Mouse (Mus musculus): ENCODE measurements around the gene Qsox2. TPM values are rescaled to one million over a fixed set of nuclear protein-coding genes. Genes with fewer than 3 reads are reported as not detected.
A peak's percentile ranks its signal among the peaks of the same experiment; 100 is the strongest.

The Qsox2 gene
- 1 to 10 TPM; 4.3 to 5.4 TPM for total RNA-seq (2021)
- long read RNA-seq, experiment 1, partial matches to known transcripts, result 5 of 9 reads
- long read RNA-seq, experiment 1, other reads (novel, unspliced or antisense), result 1 of 9 reads
- long read RNA-seq, experiment 2, partial matches to known transcripts, result 7 of 10 reads
- long read RNA-seq, experiment 2, other reads (novel, unspliced or antisense), result 0 of 10 reads

DNA sequence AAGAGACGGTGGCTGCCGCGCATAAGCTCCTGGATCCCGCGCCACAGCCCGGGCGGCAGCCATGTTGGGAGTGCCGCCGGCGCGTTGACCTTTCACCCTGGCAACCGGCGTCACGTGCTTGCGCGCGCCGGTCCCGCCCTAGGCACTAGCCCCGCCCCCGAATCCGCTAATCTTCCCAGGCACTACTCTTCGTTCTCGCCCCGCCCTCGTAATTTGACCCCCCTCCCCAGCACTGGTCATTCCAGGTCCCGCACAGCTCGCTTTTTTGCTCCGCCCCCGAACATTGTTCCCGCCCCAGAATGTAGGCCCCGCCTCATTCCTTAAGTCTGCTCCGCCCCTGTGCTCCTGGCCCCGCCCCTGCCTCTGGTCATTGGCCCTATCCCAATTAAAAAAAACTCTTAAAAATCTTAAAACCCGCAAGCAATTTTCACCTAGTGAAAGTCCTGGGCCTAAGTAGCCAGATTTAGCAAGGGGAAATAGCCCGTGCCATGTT lies at the start of gene Qsox2:
Gene Qsox2 (minus strand): TSS at position 236 of the 493 bp plus-strand sequence.
- peak; percentile 95 for DNase-seq
- intact Hi-C loops (cut with DNase I; ENCODE audit: low total_unique reads), result no loop called here

DNA sequence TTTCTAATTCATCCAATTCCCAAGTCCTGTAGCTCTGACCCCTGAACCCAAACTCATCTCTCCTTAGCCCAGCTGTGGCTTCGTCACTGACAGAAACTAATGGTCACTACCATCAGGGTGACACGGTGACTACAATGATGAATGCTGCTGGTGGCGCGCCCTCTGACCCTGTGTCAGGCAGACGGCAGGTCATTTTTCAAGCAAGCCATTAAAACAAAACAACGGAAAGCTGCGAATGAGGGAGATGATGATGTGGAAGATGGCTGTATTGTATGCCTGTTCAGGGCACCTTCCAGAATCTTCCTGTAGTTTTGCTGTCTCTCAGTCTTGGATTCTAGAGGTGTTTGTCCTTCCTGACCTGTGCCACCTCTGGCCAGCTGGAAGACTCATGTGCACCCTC lies 49.1 kb upstream of the Qsox2 start:
- intact Hi-C loops (cut with DNase I; ENCODE audit: low total_unique reads), result no loop called here
- no peak for DNase-seq

DNA sequence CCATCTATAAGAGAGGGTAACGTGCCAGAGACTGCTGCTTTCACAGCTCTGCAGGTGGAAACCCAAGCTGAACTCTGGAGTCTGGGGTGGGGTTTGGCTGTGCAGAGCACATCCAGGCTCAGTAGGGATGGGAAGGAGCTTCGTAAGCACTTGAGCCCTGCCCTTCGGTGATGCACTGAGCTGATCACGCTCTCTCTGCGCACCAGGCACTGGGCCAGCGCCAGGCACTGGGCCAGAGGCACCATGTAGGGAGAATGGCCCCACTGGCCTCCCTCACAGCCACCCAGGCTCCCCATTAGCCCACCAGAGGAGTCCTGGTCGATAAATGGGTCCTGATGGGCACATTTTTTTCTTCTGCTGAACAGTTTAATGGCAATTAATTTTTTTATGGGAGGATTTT lies 48.5 kb upstream of the Qsox2 start:
- DNase-seq, result peak; percentile 57
- intact Hi-C loops (cut with DNase I; ENCODE audit: low total_unique reads), result no loop called here

DNA sequence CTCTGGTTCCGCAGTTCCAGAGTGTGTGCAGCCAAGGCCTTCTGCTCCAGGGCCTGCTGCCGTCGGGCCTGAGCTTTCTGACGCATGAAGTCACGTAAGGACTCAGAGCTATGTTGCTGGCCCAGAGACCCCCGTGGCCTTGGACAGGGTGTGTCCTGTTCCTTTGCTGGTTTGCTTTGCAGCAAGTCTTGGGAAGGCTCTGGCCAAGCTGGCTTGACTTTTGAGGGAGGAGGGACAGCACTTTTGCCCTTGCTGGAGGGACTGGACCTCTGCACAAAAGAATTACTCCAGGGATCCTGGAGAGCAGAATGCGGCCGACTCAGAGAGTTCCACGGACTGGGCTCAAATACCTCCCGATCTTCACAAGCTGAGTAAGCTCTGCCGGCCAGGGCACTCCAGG lies 43.3 kb upstream of the Qsox2 start:
- DNase-seq, result peak; percentile 40
- intact Hi-C loops (cut with DNase I; ENCODE audit: low total_unique reads), result no loop called here

DNA sequence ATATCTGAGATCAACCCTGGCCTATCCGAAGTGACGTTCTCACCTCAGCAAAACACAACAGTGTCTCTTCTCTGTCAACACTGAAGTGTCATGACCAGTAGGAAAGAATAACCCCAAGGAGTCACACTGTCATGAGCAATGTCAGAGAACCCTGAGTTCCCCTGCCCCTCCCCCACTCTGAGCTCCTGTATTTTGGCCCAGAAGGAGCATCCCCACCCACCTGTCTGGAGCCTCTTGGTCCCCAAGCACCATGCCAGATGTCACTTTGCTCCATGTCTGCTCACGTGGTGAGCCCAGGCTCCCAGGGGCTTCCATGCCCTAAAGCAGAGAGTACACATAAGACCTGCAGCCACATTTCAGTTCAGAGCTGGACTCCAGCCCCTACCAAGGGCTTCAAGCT lies 42.4 kb upstream of the Qsox2 start:
- no peak for DNase-seq
- intact Hi-C loops (cut with DNase I; ENCODE audit: low total_unique reads), result loop anchor here (5.0 to 10.0 kb wide), 4 partner anchors 55 to 245 kb away; no protein-coding TSS in a partner anchor

DNA sequence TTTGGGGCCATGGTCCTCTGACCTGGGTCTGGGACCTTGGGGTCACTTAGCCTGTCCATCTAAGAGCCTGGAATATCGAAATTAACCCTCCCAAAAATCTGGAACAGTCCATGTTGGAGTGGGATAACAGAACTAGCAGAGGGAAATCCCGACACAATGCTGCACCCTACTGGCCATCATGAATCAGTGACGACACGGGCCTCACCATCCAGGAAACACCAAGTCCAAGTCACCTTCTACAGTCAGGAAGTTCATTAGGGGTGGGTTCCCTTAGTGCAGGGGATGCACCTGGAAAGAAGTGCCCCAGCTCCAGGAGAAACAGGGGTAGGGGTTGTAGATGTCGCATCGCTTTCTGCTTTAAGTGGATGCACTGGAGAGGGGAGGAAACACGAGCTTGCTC lies 36.3 kb upstream of the Qsox2 start:
- intact Hi-C loops (cut with DNase I; ENCODE audit: low total_unique reads), result loop anchor here (10.0 kb wide), 3 partner anchors 49 to 239 kb away; no protein-coding TSS in a partner anchor
- peak; percentile 55 for DNase-seq

DNA sequence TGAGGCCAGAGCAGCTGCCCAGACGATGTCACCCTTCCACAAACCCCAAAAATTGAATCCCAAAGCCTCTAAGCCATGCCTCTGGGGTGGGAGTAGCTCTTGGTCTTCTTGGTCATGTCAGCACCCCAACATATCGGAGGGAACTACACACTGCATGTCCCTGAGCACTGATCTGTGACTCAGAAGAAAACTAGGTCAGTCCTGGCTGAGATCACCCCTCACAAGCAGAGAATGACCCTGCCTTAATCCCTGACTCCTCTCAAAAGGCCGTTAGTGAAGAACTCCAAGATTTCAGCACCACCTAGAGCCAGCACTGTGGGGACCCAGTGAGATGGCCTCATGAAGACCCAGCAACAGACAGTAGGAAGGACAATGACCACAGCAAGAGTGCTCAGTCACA lies 30.9 kb upstream of the Qsox2 start:
- no peak for DNase-seq
- intact Hi-C loops (cut with DNase I; ENCODE audit: low total_unique reads), result no loop called here

DNA sequence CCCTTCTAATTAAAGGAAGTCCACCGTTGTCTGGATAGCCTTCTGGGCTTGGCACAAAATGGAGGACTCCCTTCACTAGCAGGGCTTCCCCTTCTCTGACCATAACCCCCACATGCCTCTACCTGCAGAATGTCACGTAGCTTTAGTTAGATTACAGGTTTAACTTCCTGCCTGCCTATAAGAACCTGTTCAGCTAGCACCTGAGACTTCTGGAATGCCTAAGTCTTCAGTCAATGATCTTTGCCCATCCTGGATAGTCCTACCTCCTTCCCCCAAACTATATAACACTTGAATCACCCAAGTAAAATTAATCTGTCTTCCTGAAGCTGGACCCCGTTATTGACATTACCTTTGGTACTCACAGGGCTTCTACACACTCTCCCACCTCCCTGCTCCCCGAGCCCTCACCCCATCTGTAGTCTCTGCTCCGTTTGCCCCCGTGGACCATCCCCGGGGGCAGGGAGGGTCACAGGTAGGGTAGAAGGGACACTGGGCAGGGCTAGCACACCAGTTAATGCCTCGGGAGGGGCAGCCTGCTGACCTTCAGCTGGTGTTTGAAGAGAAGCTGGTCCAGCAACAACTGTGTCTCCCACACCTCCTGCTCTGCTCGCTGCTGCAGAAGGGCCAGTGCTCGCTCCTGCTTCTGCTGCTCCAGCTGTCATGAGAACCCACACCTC lies 28.9 kb upstream of the Qsox2 start:
- intact Hi-C loops (cut with DNase I; ENCODE audit: low total_unique reads), result no loop called here
- no peak for DNase-seq

DNA sequence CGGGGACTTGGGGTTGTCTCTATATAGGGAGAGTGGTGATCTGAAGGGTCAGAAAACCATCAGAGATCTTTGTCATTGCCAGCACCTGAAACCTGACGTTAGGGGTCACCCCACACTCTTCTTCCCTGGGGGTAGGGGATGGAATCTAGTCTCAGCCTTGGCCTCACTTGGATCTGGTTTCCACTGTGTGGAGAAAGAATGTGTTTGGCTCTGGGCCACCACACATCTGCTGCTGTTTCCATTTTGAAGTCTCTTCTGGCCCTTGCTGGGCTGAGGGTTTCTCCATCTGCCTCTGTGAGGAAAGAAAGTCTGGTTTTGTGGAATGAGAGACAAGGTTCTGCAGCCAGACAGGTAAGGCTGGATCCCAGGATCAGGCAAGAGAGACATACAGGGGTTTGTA lies 27.8 kb upstream of the Qsox2 start:
- intact Hi-C loops (cut with DNase I; ENCODE audit: low total_unique reads), result no loop called here
- no peak for DNase-seq

DNA sequence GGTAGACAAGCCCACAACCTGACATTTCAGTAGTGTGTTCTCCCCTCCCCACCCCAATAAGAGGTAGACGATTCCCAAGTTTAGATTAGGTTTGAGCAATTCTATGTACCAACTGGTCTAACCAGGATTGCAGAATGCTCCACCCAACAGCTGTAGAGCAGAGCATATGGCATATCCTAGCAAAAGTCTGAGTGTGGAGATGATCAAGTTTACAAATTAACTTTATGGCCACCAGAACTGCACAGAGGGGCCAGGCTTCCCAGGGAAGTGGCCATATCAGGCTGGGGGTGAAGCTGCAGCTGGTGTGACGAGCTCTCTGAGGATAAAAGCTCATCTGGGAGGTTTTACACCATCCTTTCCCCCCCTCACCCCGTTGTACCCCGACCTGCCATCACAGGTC lies 27.3 kb upstream of the Qsox2 start:
- intact Hi-C loops (cut with DNase I; ENCODE audit: low total_unique reads), result no loop called here
- DNase-seq, result no peak

DNA sequence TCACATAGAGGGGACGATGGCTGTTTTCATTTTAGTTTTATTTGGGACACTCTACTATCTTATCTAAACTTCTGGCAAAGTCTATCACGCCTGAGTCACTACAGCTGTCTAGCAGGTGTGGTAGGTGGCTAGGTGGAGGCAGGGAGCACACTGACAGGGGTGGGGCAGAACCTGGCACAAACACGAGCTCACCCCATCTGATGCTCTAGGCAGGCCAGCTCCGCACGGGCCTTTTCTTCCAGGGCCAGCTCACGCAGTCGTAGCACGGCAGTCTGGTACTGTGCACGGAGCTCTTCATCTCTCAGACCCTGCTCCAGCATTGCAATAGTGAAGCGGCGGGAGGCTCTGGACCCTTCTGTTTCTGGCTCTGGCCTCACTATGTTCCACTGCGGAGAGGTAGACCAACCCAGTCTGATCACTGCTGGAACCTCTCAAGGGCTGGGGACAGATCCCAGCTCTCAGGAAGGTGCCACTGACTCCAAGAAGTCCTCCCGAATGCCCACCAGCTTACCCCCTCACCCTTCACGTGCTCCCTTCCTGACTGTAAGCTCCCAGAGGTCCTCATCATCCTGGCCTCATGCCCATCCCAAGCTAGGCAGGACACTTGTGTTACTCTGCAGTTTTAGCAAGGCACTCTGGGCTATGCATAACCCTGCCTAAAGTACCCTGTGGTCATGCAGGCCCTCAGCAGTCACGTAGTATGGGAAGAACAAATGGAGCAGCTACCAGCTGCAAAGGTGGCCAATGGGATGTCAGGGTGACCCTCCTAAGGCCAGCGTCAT lies 20.2 kb upstream of the Qsox2 start:
- intact Hi-C loops (cut with DNase I; ENCODE audit: low total_unique reads), result no loop called here
- no peak for DNase-seq

DNA sequence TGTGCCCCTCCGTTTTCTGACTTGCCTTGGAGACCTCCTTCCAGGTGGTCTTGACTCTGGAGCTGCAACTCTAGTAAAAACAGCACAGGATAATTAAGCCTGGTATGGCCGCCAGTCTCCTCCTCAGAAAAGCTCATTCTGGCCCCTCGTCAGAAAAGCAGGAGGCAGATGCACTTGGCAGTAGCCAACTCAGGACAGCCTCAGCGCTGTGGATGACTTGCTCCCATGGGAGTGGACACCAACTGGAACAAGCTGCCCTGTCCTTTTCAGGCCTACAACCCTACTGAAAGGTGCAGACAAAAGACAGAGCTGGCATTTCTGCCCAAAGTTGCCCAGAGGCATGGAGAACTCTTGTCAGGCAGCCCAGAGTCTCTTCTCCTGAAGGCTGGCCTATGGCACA lies 17.5 kb upstream of the Qsox2 start:
- DNase-seq, result no peak
- intact Hi-C loops (cut with DNase I; ENCODE audit: low total_unique reads), result no loop called here

DNA sequence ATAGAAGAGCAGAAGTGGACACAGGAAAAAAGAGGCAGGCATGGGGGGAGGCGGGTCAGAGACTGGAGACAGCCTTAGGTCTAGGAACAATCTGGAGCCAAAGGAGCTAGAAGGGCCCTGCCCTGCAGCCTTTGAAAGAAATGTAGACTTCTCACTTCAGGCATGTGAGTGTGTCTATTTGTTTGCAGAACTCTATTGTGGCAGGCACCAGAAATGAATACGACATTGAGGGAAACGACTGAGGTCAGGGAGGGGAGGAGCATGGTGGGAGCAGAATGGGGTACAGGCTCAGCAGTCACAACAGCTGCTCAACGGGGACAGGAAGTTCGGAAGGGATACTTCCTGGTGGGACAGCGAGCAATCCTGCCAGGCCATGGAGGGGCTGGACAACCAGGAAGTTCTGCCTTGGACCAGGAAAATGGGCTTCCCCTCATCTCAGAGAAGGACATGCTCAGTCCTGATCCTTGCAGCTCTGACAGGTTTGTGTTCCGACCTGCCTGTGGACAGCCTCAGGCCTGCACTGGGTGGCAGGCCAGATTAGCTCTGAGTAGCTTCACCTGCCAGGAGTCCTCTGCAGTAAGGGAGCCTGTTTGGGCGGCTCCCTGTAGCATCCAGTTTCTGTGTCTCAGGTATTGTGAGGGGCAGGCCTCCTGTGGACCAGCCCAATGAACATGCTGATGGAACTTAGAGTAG lies 15.3 kb upstream of the Qsox2 start:
- intact Hi-C loops (cut with DNase I; ENCODE audit: low total_unique reads), result no loop called here
- DNase-seq, result no peak

DNA sequence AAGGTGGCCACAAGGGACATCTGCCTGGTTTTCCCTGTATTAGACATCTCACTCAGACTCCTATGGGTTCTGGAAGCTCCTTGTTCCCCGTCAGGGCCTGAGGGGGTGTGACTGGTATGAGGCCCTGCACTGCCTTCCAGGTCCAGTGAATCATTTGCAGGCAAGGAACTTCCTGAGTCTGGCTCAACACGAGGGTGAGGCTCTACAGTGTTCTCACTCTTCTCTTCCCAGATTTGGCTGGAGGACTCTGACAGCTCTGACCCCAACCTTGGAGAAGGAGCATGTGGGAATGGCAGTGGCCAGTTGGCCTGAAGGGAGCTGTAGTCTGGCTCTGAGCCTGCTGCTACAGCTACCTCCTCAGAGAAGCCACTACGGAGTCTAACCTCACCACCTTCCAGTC lies 10.2 kb upstream of the Qsox2 start:
- intact Hi-C loops (cut with DNase I; ENCODE audit: low total_unique reads), result no loop called here
- peak; percentile 24 for DNase-seq

DNA sequence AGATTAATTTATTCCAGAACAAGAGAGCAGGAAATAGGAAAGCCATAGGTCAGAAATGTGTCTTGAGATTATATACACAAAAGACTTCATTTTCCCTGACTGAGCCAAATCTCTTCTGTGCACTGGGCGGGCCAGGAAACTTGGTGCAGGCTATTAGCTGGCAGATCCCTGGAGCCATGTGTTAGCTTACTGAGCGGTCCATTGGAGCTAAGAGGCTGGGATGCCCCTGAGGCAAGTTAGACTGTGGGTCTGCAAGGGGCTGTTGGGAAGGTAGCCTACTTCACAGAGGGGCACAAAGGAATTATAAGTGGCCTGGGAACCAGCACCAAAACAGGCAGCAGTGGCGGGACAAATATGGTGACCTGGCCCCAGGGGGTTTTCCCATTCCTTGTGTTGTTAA lies 3.5 kb upstream of the Qsox2 start:
- intact Hi-C loops (cut with DNase I; ENCODE audit: low total_unique reads), result no loop called here

DNA sequence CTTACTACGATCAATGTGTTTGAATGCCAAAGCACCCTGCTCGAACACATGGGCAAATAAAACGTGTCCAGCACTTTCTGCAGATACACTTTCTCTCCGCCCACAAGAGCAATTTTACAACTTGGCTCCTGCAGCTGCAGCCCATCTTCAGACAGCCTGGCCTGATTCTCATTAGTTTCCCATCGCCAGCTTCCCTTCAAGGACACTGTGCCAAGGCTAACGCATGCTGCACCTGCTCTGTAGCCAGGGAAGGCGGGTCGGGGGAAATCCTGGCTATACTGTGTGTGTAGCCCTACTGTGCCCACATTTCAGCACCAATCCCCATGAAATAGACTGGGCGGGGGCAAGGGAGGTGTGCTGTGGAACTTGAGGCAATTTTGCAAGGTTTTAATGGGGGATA lies 3.0 kb upstream of the Qsox2 start:
- intact Hi-C loops (cut with DNase I; ENCODE audit: low total_unique reads), result no loop called here

More for the DNA sequence above, 3.5 kb upstream of the Qsox2 start:
- DNase-seq, result no peak

DNA sequence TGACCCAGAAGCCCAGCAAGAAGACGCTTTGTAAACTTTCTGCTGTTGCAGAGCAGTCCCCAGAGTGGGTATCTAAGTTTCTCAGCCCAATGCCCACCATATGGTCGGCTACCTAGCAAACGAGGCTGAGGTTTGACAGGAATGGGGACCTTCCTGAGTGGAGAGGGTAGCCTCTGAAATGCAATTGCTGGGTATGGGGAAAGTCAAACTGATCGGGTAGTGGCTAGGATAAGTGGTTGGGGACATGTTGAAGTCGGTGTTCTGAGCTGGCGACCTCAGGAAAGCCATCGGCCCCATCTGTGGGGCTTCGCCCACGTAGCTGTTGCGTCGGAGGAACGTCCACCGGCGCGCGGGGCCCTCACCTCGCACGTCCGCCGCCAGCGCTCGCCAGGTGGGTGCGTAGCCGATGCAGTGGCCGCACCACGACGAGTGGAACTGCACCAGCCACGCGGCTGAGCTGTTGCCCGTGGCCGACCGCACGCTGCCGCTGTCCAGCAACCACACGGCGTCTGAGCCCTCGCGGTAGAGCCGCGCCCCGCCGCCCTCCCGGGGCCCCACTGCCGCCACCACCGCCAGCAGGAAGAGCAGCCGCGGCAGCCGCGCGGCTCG lies 540 bp downstream of the Qsox2 start:
- no peak for DNase-seq

More for the DNA sequence above, 3.0 kb upstream of the Qsox2 start:
- no peak for DNase-seq

DNA sequence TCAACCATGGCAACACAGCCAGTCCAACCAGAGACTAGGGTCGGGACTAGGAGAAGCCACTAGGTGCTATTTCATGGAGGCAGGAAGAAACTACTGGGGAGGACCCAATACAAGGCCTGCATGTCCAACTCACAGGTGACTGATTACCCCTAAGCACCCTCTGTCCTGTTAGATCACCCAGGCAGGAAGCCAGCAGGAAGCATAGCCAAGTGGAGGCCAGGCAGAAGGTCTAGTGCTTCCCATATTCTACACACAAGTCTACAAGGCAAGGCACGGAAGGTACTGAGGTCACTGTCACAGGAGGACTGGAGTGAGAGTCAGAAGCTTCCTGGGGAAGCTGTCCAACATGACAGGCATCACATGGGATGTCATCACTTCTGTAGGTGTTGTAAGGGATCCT lies 2.6 kb downstream of the Qsox2 start:
- intact Hi-C loops (cut with DNase I; ENCODE audit: low total_unique reads), result no loop called here
- DNase-seq, result no peak

More for the DNA sequence above, 540 bp downstream of the Qsox2 start:
- intact Hi-C loops (cut with DNase I; ENCODE audit: low total_unique reads), result no loop called here

DNA sequence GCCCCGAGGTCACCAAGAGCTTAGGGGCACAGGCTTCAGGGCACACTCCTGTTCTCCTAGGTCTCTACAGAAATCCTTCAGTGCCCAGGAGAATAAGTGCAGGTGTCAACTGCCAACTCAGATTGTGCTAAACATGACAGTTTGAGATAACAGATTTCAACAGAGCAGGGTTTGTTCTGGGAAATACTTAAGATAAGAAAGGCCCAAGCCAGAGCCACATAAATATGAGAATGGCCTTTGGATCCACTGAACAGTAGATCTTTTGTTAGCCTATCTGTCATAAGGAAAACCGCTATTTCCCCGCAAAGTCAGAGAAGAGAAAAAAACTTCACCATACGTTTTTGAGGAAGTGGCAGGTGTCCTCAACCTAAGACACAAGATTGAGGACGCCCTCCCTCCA lies 3.1 kb downstream of the Qsox2 start:
- intact Hi-C loops (cut with DNase I; ENCODE audit: low total_unique reads), result no loop called here
- DNase-seq, result no peak

DNA sequence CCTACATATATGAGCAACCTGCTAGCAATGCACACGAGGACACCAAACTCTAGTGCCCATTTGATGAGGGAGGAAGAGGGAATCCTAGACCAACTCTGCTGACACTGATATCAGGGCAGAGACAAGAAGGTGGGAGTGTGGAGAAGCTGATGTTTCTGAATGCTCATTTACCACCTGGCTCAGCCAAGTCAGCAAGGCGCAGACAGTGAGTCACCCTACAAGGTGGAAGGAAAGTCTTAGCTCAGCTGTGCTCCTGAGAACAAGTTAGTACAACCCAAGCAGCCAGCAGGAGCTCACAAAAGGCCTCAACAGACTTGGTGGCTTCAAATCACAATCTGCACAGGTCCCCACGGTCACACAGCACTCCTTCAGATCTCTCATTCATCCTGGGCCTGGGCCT lies 6.0 kb downstream of the Qsox2 start:
- intact Hi-C loops (cut with DNase I; ENCODE audit: low total_unique reads), result no loop called here
- DNase-seq, result no peak
